Mouse (Mus musculus) E14TG2a.4 (cell line): ENCODE data around the gene Apba2.

ENCODE experiments used
- CTCF ChIP-seq: conservative IDR thresholded peaks from 2 replicates; pipeline ENCODE4 v1.5.1; 2014; ENCODE audit warnings: low read length
- NANOG ChIP-seq: IDR thresholded peaks from 2 replicates; pipeline ENCODE4 v1.6.1; 2014; ENCODE audit warnings: borderline replicate concordance, low read length, mixed read lengths
- POU5F1 ChIP-seq: IDR thresholded peaks from 2 replicates; pipeline ENCODE4 v1.6.1; 2014; ENCODE audit warnings: low read length, borderline replicate concordance

GRCm38 (mm10) chr7:64522409-64522730 lies 20.9 kb downstream of the Apba2 start:
- TF ChIP-seq CTCF, result no peak
- TF ChIP-seq NANOG, result no peak
- TF ChIP-seq POU5F1, result no peak
